Comparison of ENCODE assay signal across 18 mouse cellular contexts in genomic region chr14:32145809-32146511, GRCm38 (mm10). TPM values are rescaled to one million over a fixed set of nuclear protein-coding genes. Genes with fewer than 3 reads are reported as not detected.
DNase-seq lines count a peak whose midpoint lies in the region; ATAC-seq and TF ChIP-seq lines count a peak whose summit lies in the region.
"Had no signal": no experiment of that assay in that cellular context is flagged by ENCODE, and none has a peak within 500 bp of the region (broad histone marks: within the 10 kb centered on the region; RNA-seq: fewer than 3 reads in every experiment).

No protein-coding gene starts in this region.

- H3K27ac ChIP-seq in heart, embryonic 13.5 days (replicated peaks): peak overlapping the region; percentile 60
- H3K27ac ChIP-seq in stomach, embryonic 14.5 days (ENCODE audit: low read length): no peak overlapping the region
- no peak overlapping the region for H3K27ac ChIP-seq in stomach, postnatal 0 days (replicated peaks)
- H3K27ac ChIP-seq in liver, embryonic 16.5 days (ENCODE audit: low read length): peak overlapping the region; percentile 93
- no peak overlapping the region for H3K27ac ChIP-seq in hindbrain, embryonic 11.5 days (ENCODE audit: low read depth, low read length)
- H3K27ac ChIP-seq in midbrain, embryonic 15.5 days: no peak overlapping the region
- H3K27ac ChIP-seq: midbrain, embryonic 13.5 days; neural tube, embryonic 12.5 days had no signal

- ATAC-seq in heart, embryonic 13.5 days (ENCODE audit: extremely low read depth, insufficient number of reproducible peaks, low FRiP score, low TSS enrichment): no peak
- ATAC-seq in stomach, embryonic 14.5 days (ENCODE audit: insufficient number of reproducible peaks, insufficient read depth, low FRiP score, low read depth): peak; percentile 80; the same call in 1 of the 2 replicates
- ATAC-seq in stomach, postnatal 0 days (ENCODE audit: low FRiP score, low TSS enrichment): no peak
- peak; percentile 98 for ATAC-seq in liver, embryonic 16.5 days (ENCODE audit: low read depth)
- no peak for ATAC-seq in hindbrain, embryonic 11.5 days (ENCODE audit: low FRiP score)
- ATAC-seq in midbrain, embryonic 15.5 days (replicated peaks): no peak
- ATAC-seq: inflammation-experienced regulatory T-cells, adult 6 months; midbrain, embryonic 13.5 days; Patski had no signal

- intact Hi-C loops in heart, postnatal 10 days (cut with DNase I): no loop called here

- H3K4me2 ChIP-seq in heart, embryonic 13.5 days: peak overlapping the region; percentile 44
- no peak overlapping the region for H3K4me2 ChIP-seq in stomach, embryonic 14.5 days (replicated peaks; ENCODE audit: low read depth, low read length)
- H3K4me2 ChIP-seq in stomach, postnatal 0 days (replicated peaks; ENCODE audit: low read depth): no peak overlapping the region
- peak overlapping the region; percentile 66 for H3K4me2 ChIP-seq in liver, embryonic 16.5 days (ENCODE audit: low read depth, low read length)
- H3K4me2 ChIP-seq in hindbrain, embryonic 11.5 days (replicated peaks; ENCODE audit: low read depth, low read length): no peak overlapping the region
- H3K4me2 ChIP-seq in midbrain, embryonic 15.5 days: no peak overlapping the region
- H3K4me2 ChIP-seq: midbrain, embryonic 13.5 days; neural tube, embryonic 12.5 days had no signal

- no peaks in the 10 kb centered on the region for H3K27me3 ChIP-seq in heart, embryonic 13.5 days (replicated peaks)
- H3K27me3 ChIP-seq in stomach, embryonic 14.5 days (ENCODE audit: control insufficient read depth, insufficient read depth, low read length): no peaks in the 10 kb centered on the region
- no peaks in the 10 kb centered on the region for H3K27me3 ChIP-seq in stomach, postnatal 0 days (ENCODE audit: control insufficient read depth, insufficient read depth, low read length)
- no peaks in the 10 kb centered on the region for H3K27me3 ChIP-seq in liver, embryonic 16.5 days (ENCODE audit: control insufficient read depth, insufficient read depth, low read depth, low read length)
- H3K27me3 ChIP-seq in hindbrain, embryonic 11.5 days (ENCODE audit: control insufficient read depth, insufficient read depth, low read length): no peaks in the 10 kb centered on the region
- no peaks in the 10 kb centered on the region for H3K27me3 ChIP-seq in midbrain, embryonic 15.5 days (replicated peaks)
- H3K27me3 ChIP-seq: midbrain, embryonic 13.5 days; neural tube, embryonic 12.5 days had no signal

- no peak for TF ChIP-seq CTCF in stomach, postnatal 0 days (IDR thresholded peaks at IDR 0.05; ENCODE audit: low read depth)

- no peaks in the 10 kb centered on the region for H3K36me3 ChIP-seq in heart, embryonic 13.5 days
- H3K36me3 ChIP-seq in stomach, embryonic 14.5 days (ENCODE audit: control insufficient read depth, insufficient read depth, low read length): no peaks in the 10 kb centered on the region
- no peaks in the 10 kb centered on the region for H3K36me3 ChIP-seq in stomach, postnatal 0 days (ENCODE audit: control insufficient read depth, insufficient read depth, low read length)
- H3K36me3 ChIP-seq in liver, embryonic 16.5 days (ENCODE audit: control insufficient read depth, insufficient read depth): no peaks in the 10 kb centered on the region
- no peaks in the 10 kb centered on the region for H3K36me3 ChIP-seq in hindbrain, embryonic 11.5 days (ENCODE audit: control insufficient read depth, insufficient read depth, low read length)
- no peaks in the 10 kb centered on the region for H3K36me3 ChIP-seq in midbrain, embryonic 15.5 days (replicated peaks)
- H3K36me3 ChIP-seq: midbrain, embryonic 13.5 days; neural tube, embryonic 12.5 days had no signal

- H3K4me1 ChIP-seq in heart, embryonic 13.5 days: no peaks in the 10 kb centered on the region
- no peaks in the 10 kb centered on the region for H3K4me1 ChIP-seq in stomach, embryonic 14.5 days (ENCODE audit: control insufficient read depth, insufficient read depth, low read length)
- H3K4me1 ChIP-seq in stomach, postnatal 0 days (replicated peaks; ENCODE audit: control insufficient read depth, insufficient read depth): no peaks in the 10 kb centered on the region
- H3K4me1 ChIP-seq in liver, embryonic 16.5 days (ENCODE audit: control insufficient read depth, low read depth, low read length): peaks cover 19% of the 10 kb centered on the region
- H3K4me1 ChIP-seq in hindbrain, embryonic 11.5 days (replicated peaks; ENCODE audit: control insufficient read depth, insufficient read depth, low read length): no peaks in the 10 kb centered on the region
- no peaks in the 10 kb centered on the region for H3K4me1 ChIP-seq in midbrain, embryonic 15.5 days
- H3K4me1 ChIP-seq: midbrain, embryonic 13.5 days; neural tube, embryonic 12.5 days had no signal

- H3K9ac ChIP-seq in heart, embryonic 13.5 days: no peak overlapping the region
- H3K9ac ChIP-seq in stomach, embryonic 14.5 days (replicated peaks; ENCODE audit: low read depth, low read length): no peak overlapping the region
- H3K9ac ChIP-seq in stomach, postnatal 0 days (ENCODE audit: low read length): no peak overlapping the region
- H3K9ac ChIP-seq in liver, embryonic 16.5 days (ENCODE audit: low read depth, low read length): peak overlapping the region; percentile 60
- no peak overlapping the region for H3K9ac ChIP-seq in hindbrain, embryonic 11.5 days (ENCODE audit: low read depth, low read length)
- no peak overlapping the region for H3K9ac ChIP-seq in midbrain, embryonic 15.5 days
- H3K9ac ChIP-seq: midbrain, embryonic 13.5 days; neural tube, embryonic 12.5 days had no signal

- H3K4me3 ChIP-seq in heart, embryonic 13.5 days: no peak overlapping the region
- no peak overlapping the region for H3K4me3 ChIP-seq in stomach, embryonic 14.5 days (ENCODE audit: low read depth, low read length)
- H3K4me3 ChIP-seq in stomach, postnatal 0 days (ENCODE audit: low read depth, low read length): no peak overlapping the region
- peak overlapping the region; percentile 45 for H3K4me3 ChIP-seq in liver, embryonic 16.5 days (ENCODE audit: low read depth, low read length)
- no peak overlapping the region for H3K4me3 ChIP-seq in hindbrain, embryonic 11.5 days (ENCODE audit: low read depth, low read length)
- no peak overlapping the region for H3K4me3 ChIP-seq in midbrain, embryonic 15.5 days
- H3K4me3 ChIP-seq: midbrain, embryonic 13.5 days; neural tube, embryonic 12.5 days had no signal

- 27% methylated on average over 7 of the region's 7 CpGs for WGBS in heart, embryonic 13.5 days
- 60% methylated on average over 7 of the region's 7 CpGs for WGBS in stomach, embryonic 14.5 days
- WGBS in stomach, postnatal 0 days: 72% methylated on average over 7 of the region's 7 CpGs
- 19% methylated on average over 7 of the region's 7 CpGs for WGBS in liver, embryonic 16.5 days (ENCODE audit: insufficient replicate concordance)
- 89% methylated on average over 7 of the region's 7 CpGs for WGBS in hindbrain, embryonic 11.5 days
- 86% methylated on average over 7 of the region's 7 CpGs for WGBS in midbrain, embryonic 15.5 days

- no peak for TF ChIP-seq EP300 in stomach, postnatal 0 days (optimal IDR thresholded peaks at IDR 0.05)

- no peaks in the 10 kb centered on the region for H3K9me3 ChIP-seq in heart, embryonic 13.5 days
- peaks cover 4% of the 10 kb centered on the region; the same call in 1 of the 2 replicates for H3K9me3 ChIP-seq in stomach, embryonic 14.5 days (ENCODE audit: control insufficient read depth, low read depth, low read length)
- no peaks in the 10 kb centered on the region for H3K9me3 ChIP-seq in stomach, postnatal 0 days (ENCODE audit: control insufficient read depth, low read length)
- no peaks in the 10 kb centered on the region for H3K9me3 ChIP-seq in liver, embryonic 16.5 days (replicated peaks; ENCODE audit: control insufficient read depth, low read length)
- no peaks in the 10 kb centered on the region for H3K9me3 ChIP-seq in hindbrain, embryonic 11.5 days (ENCODE audit: control insufficient read depth, low read length)
- no peaks in the 10 kb centered on the region for H3K9me3 ChIP-seq in midbrain, embryonic 15.5 days
- H3K9me3 ChIP-seq: neural tube, embryonic 12.5 days had no signal

- no peak for DNase-seq in heart, postnatal 10 days
- DNase-seq in stomach, postnatal 0 days (ENCODE audit: low spot score): no peak
- no peak for DNase-seq in hindbrain, embryonic 11.5 days (ENCODE audit: low spot score)
- DNase-seq in layer of hippocampus, postnatal 25 days (ENCODE audit: extremely low spot score in 1 of 2, low spot score in 1 of 2): no peak
- DNase-seq: adrenal gland, adult 8-10 months; cerebellum, adult 2 months; lung, adult 18-20 months had no signal

RNA-seq across cellular contexts. Expression of gene Msmb, which starts 4.1 kb away (rescaled TPM):
- not detected in 2 replicates for polyA plus RNA-seq in heart, embryonic 13.5 days (2015; fragmentation: Nextera tagmentation; extraction: Ambion mirVana)
- total RNA-seq in heart, postnatal 10 days (2021): not detected
- polyA plus RNA-seq in stomach, embryonic 14.5 days (2014; fragmentation: Nextera tagmentation; extraction: Ambion mirVana): not detected in 2 replicates
- polyA plus RNA-seq in stomach, postnatal 0 days (2015; fragmentation: Nextera tagmentation; extraction: Ambion mirVana): not detected in 2 replicates
- 0.49 TPM in 1 of 2 replicates, not detected in the other for polyA plus RNA-seq in liver, embryonic 16.5 days (2015; fragmentation: Nextera tagmentation; extraction: Ambion mirVana)
- polyA plus RNA-seq in hindbrain, embryonic 11.5 days (2014; fragmentation: Nextera tagmentation; extraction: Ambion mirVana): not detected in 2 replicates
- polyA plus RNA-seq in midbrain, embryonic 15.5 days (2015; fragmentation: Nextera tagmentation; extraction: Ambion mirVana): not detected in 2 replicates
- total RNA-seq in layer of hippocampus, postnatal 25 days (2021): not detected
- total RNA-seq: adrenal gland, adult 8-10 months; granulocyte monocyte progenitor cell, adult 5-6 weeks; left cerebral cortex, adult 18-20 months had no signal
- polyA plus RNA-seq: cerebellum, adult 2 months; embryonic facial prominence, embryonic 14.5 days; inflammation-experienced regulatory T-cells, adult 6 months; midbrain, embryonic 13.5 days; neural tube, embryonic 12.5 days; Patski had no signal

RNA-seq across cellular contexts. Expression of gene Ncoa4, which starts 13.7 kb away (rescaled TPM):
- 117 and 141 TPM in 2 replicates for polyA plus RNA-seq in heart, embryonic 13.5 days (2015; fragmentation: Nextera tagmentation; extraction: Ambion mirVana)
- total RNA-seq in heart, postnatal 10 days (2021): 100 to 1,000 TPM; 112 to 129 TPM
- polyA plus RNA-seq in stomach, embryonic 14.5 days (2014; fragmentation: Nextera tagmentation; extraction: Ambion mirVana): 109 and 117 TPM in 2 replicates
- 97.2 and 100 TPM in 2 replicates for polyA plus RNA-seq in stomach, postnatal 0 days (2015; fragmentation: Nextera tagmentation; extraction: Ambion mirVana)
- polyA plus RNA-seq in liver, embryonic 16.5 days (2015; fragmentation: Nextera tagmentation; extraction: Ambion mirVana): 355 and 363 TPM in 2 replicates
- polyA plus RNA-seq in hindbrain, embryonic 11.5 days (2014; fragmentation: Nextera tagmentation; extraction: Ambion mirVana): 101 and 103 TPM in 2 replicates
- 104 and 106 TPM in 2 replicates for polyA plus RNA-seq in midbrain, embryonic 15.5 days (2015; fragmentation: Nextera tagmentation; extraction: Ambion mirVana)
- 100 to 1,000 TPM; 123 to 130 TPM for total RNA-seq in layer of hippocampus, postnatal 25 days (2021)

RNA-seq across cellular contexts. Expression of gene Timm23, which starts 55.7 kb away (rescaled TPM):
- polyA plus RNA-seq in heart, embryonic 13.5 days (2015; fragmentation: Nextera tagmentation; extraction: Ambion mirVana): 289 and 312 TPM in 2 replicates
- 100 to 1,000 TPM; 159 to 184 TPM for total RNA-seq in heart, postnatal 10 days (2021)
- 256 and 262 TPM in 2 replicates for polyA plus RNA-seq in stomach, embryonic 14.5 days (2014; fragmentation: Nextera tagmentation; extraction: Ambion mirVana)
- polyA plus RNA-seq in stomach, postnatal 0 days (2015; fragmentation: Nextera tagmentation; extraction: Ambion mirVana): 218 and 234 TPM in 2 replicates
- 147 and 154 TPM in 2 replicates for polyA plus RNA-seq in liver, embryonic 16.5 days (2015; fragmentation: Nextera tagmentation; extraction: Ambion mirVana)
- 257 and 276 TPM in 2 replicates for polyA plus RNA-seq in hindbrain, embryonic 11.5 days (2014; fragmentation: Nextera tagmentation; extraction: Ambion mirVana)
- polyA plus RNA-seq in midbrain, embryonic 15.5 days (2015; fragmentation: Nextera tagmentation; extraction: Ambion mirVana): 204 and 211 TPM in 2 replicates
- 10 to 100 TPM; 76.2 to 79.4 TPM for total RNA-seq in layer of hippocampus, postnatal 25 days (2021)

RNA-seq across cellular contexts. Expression of gene Parg, which starts 55.8 kb away (rescaled TPM):
- polyA plus RNA-seq in heart, embryonic 13.5 days (2015; fragmentation: Nextera tagmentation; extraction: Ambion mirVana): 22.3 and 22.8 TPM in 2 replicates
- total RNA-seq in heart, postnatal 10 days (2021): 10 to 100 TPM; 24.3 to 29.6 TPM
- 47.1 and 50.2 TPM in 2 replicates for polyA plus RNA-seq in stomach, embryonic 14.5 days (2014; fragmentation: Nextera tagmentation; extraction: Ambion mirVana)
- 15.2 and 17.5 TPM in 2 replicates for polyA plus RNA-seq in stomach, postnatal 0 days (2015; fragmentation: Nextera tagmentation; extraction: Ambion mirVana)
- polyA plus RNA-seq in liver, embryonic 16.5 days (2015; fragmentation: Nextera tagmentation; extraction: Ambion mirVana): 11.6 and 11.8 TPM in 2 replicates
- 62.0 and 69.8 TPM in 2 replicates for polyA plus RNA-seq in hindbrain, embryonic 11.5 days (2014; fragmentation: Nextera tagmentation; extraction: Ambion mirVana)
- polyA plus RNA-seq in midbrain, embryonic 15.5 days (2015; fragmentation: Nextera tagmentation; extraction: Ambion mirVana): 35.8 and 36.5 TPM in 2 replicates
- total RNA-seq in layer of hippocampus, postnatal 25 days (2021): 10 to 100 TPM; 51.4 to 51.9 TPM

Comparison
In these comparisons a context has a peak if more than half of its experiments do, and no peak if none do; other contexts are left out.
1. ATAC-seq: peak in stomach, embryonic 14.5 days (single experiment) and liver, embryonic 16.5 days (single experiment); none in heart, embryonic 13.5 days (single experiment), stomach, postnatal 0 days (single experiment), hindbrain, embryonic 11.5 days (single experiment) and midbrain, embryonic 15.5 days (single experiment).
2. H3K27ac ChIP-seq: peak in heart, embryonic 13.5 days (single experiment) and liver, embryonic 16.5 days (single experiment); none in stomach, embryonic 14.5 days (single experiment), stomach, postnatal 0 days (single experiment), hindbrain, embryonic 11.5 days (single experiment) and midbrain, embryonic 15.5 days (single experiment).
3. H3K4me2 ChIP-seq: peak in heart, embryonic 13.5 days (single experiment) and liver, embryonic 16.5 days (single experiment); none in stomach, embryonic 14.5 days (single experiment), stomach, postnatal 0 days (single experiment), hindbrain, embryonic 11.5 days (single experiment) and midbrain, embryonic 15.5 days (single experiment).